Mouse (Mus musculus) midbrain, embryonic 12.5 days (tissue): ENCODE results near the gene Cerkl. TPM values are rescaled to one million over a fixed set of nuclear protein-coding genes. Genes with fewer than 3 reads are reported as not detected.
A peak's percentile ranks its signal among the peaks of the same experiment; 100 is the strongest.

Experiments
- ATAC-seq: fragments of 200-750 bp; cut with Nextera tagmentation; 2 replicates; pipeline ENCODE4 v1.8.0; 2017; ENCODE audit warnings: low read depth, moderate TSS enrichment, moderate library complexity; ENCODE audit not compliant: low FRiP score
- H3K27ac ChIP-seq: fragments of 300-500 bp; sonication (generic); replicated peaks from 2 replicates; pipeline ENCODE4 v1.5.1; 2016; ENCODE audit warnings: mild to moderate bottlenecking
- H3K27me3 ChIP-seq: fragments of 300-500 bp; sonication (generic); 2 replicates; pipeline ENCODE4 v1.6.1; 2016; ENCODE audit warnings: mild to moderate bottlenecking
- H3K36me3 ChIP-seq: fragments of 300-500 bp; sonication (generic); 2 replicates; pipeline ENCODE4 v1.6.1; 2016
- H3K4me1 ChIP-seq: fragments of 300-500 bp; sonication (generic); 2 replicates; pipeline ENCODE4 v1.6.1; 2016
- H3K4me2 ChIP-seq: fragments of 300-500 bp; sonication (generic); replicated peaks from 2 replicates; pipeline ENCODE4 v1.6.1; 2016; ENCODE audit warnings: mild to moderate bottlenecking, moderate library complexity
- H3K4me3 ChIP-seq: fragments of 300-500 bp; sonication (generic); 2 replicates; pipeline ENCODE4 v1.5.1; 2016; ENCODE audit warnings: mild to moderate bottlenecking
- H3K9ac ChIP-seq: fragments of 300-500 bp; sonication (generic); replicated peaks from 2 replicates; pipeline ENCODE4 v1.6.1; 2016; ENCODE audit warnings: mild to moderate bottlenecking, moderate library complexity
- H3K9me3 ChIP-seq: fragments of 300-500 bp; sonication (generic); 2 replicates; pipeline ENCODE4 v1.6.1; 2016; ENCODE audit warnings: mild to moderate bottlenecking
- WGBS: fragments of 180-500 bp; shearing (Covaris S2); methylation state at CpG from one replicate; pipeline ENCODE4 v1.1.7; 2016; 5-methylcytosine and 5-hydroxymethylcytosine counted together
- polyA plus RNA-seq: library from polyadenylated mRNA; unstranded; fragments of >200 nt; fragmentation: Nextera tagmentation; extraction: Ambion mirVana; gene quantifications from 2 replicates; pipeline ENCODE4 v1.2.1, GENCODE M21; 2016

Gene Cerkl
- polyA plus RNA-seq, 1 experiment from 2014 or later = 2.6 TPM

GRCm38 (mm10) chr2:79430061-79430460 lies 26.5 kb downstream of the Cerkl start:
- Histone ChIP-seq H3K4me3 (no peak overlapping the region), H3K9me3 (no peaks in the 10 kb centered on the region), H3K27ac (no peak overlapping the region), H3K4me1 (peaks cover 8% of the 10 kb centered on the region), H3K36me3 (no peaks in the 10 kb centered on the region), H3K9ac (no peak overlapping the region), H3K27me3 (peaks cover 31% of the 10 kb centered on the region), H3K4me2 (no peak overlapping the region)
- ATAC-seq = no peak

GRCm38 (mm10) chr2:79429650-79430049 lies 26.9 kb downstream of the Cerkl start:
- Histone ChIP-seq H3K4me1 (peaks cover 8% of the 10 kb centered on the region), H3K27me3 (peaks cover 31% of the 10 kb centered on the region), H3K9me3 (no peaks in the 10 kb centered on the region), H3K4me3 (no peak overlapping the region), H3K36me3 (no peaks in the 10 kb centered on the region), H3K4me2 (no peak overlapping the region), H3K9ac (no peak overlapping the region), H3K27ac (no peak overlapping the region)
- ATAC-seq = peak; percentile 25; the same call in 1 of the 2 replicates
- 5% methylated on average over 6 of the region's 6 CpGs for WGBS

- Histone ChIP-seq H3K4me2 (peak overlapping the region; percentile 85), H3K9ac (no peak overlapping the region), H3K27me3 (peaks cover 31% of the 10 kb centered on the region), H3K9me3 (no peaks in the 10 kb centered on the region), H3K27ac (no peak overlapping the region), H3K36me3 (no peaks in the 10 kb centered on the region), H3K4me1 (peaks cover 8% of the 10 kb centered on the region), H3K4me3 (peak overlapping the region; percentile 46)
- ATAC-seq = peak; percentile 45; the same call in 1 of the 2 replicates
- 13% methylated on average over 7 of the region's 7 CpGs for WGBS
Observed at GRCm38 (mm10) chr2:79429108-79429507, 27.5 kb downstream of the Cerkl start.

GRCm38 (mm10) chr2:79428569-79429104 lies 27.9 kb downstream of the Cerkl start:
- Histone ChIP-seq H3K9ac (peak overlapping the region; percentile 61; the same call in 1 of the 2 replicates), H3K9me3 (no peaks in the 10 kb centered on the region), H3K4me3 (peak overlapping the region; percentile 46), H3K27me3 (peaks cover 31% of the 10 kb centered on the region), H3K4me1 (peaks cover 8% of the 10 kb centered on the region), H3K27ac (no peak overlapping the region), H3K36me3 (no peaks in the 10 kb centered on the region), H3K4me2 (peak overlapping the region; percentile 85)
- ATAC-seq = peak; percentile 78
- 0% methylated on average over 27 of the region's 35 CpGs for WGBS

GRCm38 (mm10) chr2:79428022-79428421 lies 28.6 kb downstream of the Cerkl start:
- Histone ChIP-seq H3K4me2 (no peak overlapping the region), H3K9me3 (no peaks in the 10 kb centered on the region), H3K4me3 (no peak overlapping the region), H3K27me3 (peaks cover 31% of the 10 kb centered on the region), H3K27ac (no peak overlapping the region), H3K9ac (no peak overlapping the region), H3K36me3 (no peaks in the 10 kb centered on the region), H3K4me1 (peaks cover 8% of the 10 kb centered on the region)
- 33% methylated on average over 6 of the region's 6 CpGs for WGBS
- no peak for ATAC-seq

GRCm38 (mm10) chr2:79421696-79422095 lies 34.9 kb downstream of the Cerkl start:
- H3K27me3 ChIP-seq = no peaks in the 10 kb centered on the region
- no peak overlapping the region for H3K4me3 ChIP-seq
- H3K9ac ChIP-seq = no peak overlapping the region
- H3K36me3 ChIP-seq = no peaks in the 10 kb centered on the region
- H3K27ac ChIP-seq = no peak overlapping the region
- H3K4me1 ChIP-seq = no peaks in the 10 kb centered on the region; the same call in 1 of the 2 replicates
- peak; percentile 80 for ATAC-seq
- WGBS = 28% methylated on average over 6 of the region's 6 CpGs
- no peak overlapping the region for H3K4me2 ChIP-seq
- no peaks in the 10 kb centered on the region for H3K9me3 ChIP-seq

GRCm38 (mm10) chr2:79414505-79414904 lies 42.1 kb downstream of the Cerkl start:
- Histone ChIP-seq H3K27me3 (no peaks in the 10 kb centered on the region), H3K9ac (no peak overlapping the region), H3K27ac (no peak overlapping the region), H3K4me1 (no peaks in the 10 kb centered on the region), H3K4me3 (no peak overlapping the region), H3K36me3 (no peaks in the 10 kb centered on the region), H3K4me2 (no peak overlapping the region), H3K9me3 (no peaks in the 10 kb centered on the region)
- WGBS = 77% methylated on average over 7 of the region's 7 CpGs
- ATAC-seq = no peak

GRCm38 (mm10) chr2:79410903-79411255 lies 45.7 kb downstream of the Cerkl start:
- 88% methylated on average over 3 of the region's 3 CpGs for WGBS
- Histone ChIP-seq H3K27ac (no peak overlapping the region), H3K36me3 (no peaks in the 10 kb centered on the region), H3K9me3 (no peaks in the 10 kb centered on the region), H3K9ac (no peak overlapping the region), H3K4me2 (no peak overlapping the region), H3K4me3 (no peak overlapping the region), H3K27me3 (no peaks in the 10 kb centered on the region), H3K4me1 (no peaks in the 10 kb centered on the region)
- ATAC-seq = no peak

GRCm38 (mm10) chr2:79410247-79410902 lies 46.2 kb downstream of the Cerkl start:
- no peak overlapping the region for H3K4me3 ChIP-seq
- H3K4me2 ChIP-seq = no peak overlapping the region
- no peak for ATAC-seq
- H3K4me1 ChIP-seq = no peaks in the 10 kb centered on the region
- no peaks in the 10 kb centered on the region for H3K9me3 ChIP-seq
- no peaks in the 10 kb centered on the region for H3K27me3 ChIP-seq
- H3K9ac ChIP-seq = no peak overlapping the region
- no peak overlapping the region for H3K27ac ChIP-seq
- 55% methylated on average over 15 of the region's 15 CpGs for WGBS
- H3K36me3 ChIP-seq = no peaks in the 10 kb centered on the region

- Histone ChIP-seq H3K27ac (no peak overlapping the region), H3K9me3 (no peaks in the 10 kb centered on the region), H3K36me3 (no peaks in the 10 kb centered on the region), H3K4me1 (no peaks in the 10 kb centered on the region), H3K9ac (no peak overlapping the region), H3K4me3 (no peak overlapping the region), H3K27me3 (no peaks in the 10 kb centered on the region), H3K4me2 (no peak overlapping the region)
- no peak for ATAC-seq
- WGBS = 78% methylated on average over 5 of the region's 5 CpGs
Observed at GRCm38 (mm10) chr2:79405661-79406405, 50.8 kb downstream of the Cerkl start.

- Histone ChIP-seq H3K4me3 (no peak overlapping the region), H3K27ac (peak overlapping the region; percentile 70; the same call in 1 of the 2 replicates), H3K36me3 (no peaks in the 10 kb centered on the region), H3K27me3 (no peaks in the 10 kb centered on the region), H3K9me3 (no peaks in the 10 kb centered on the region), H3K9ac (no peak overlapping the region), H3K4me2 (no peak overlapping the region), H3K4me1 (peaks cover 14% of the 10 kb centered on the region)
- WGBS = 55% methylated on average over 4 of the region's 4 CpGs
- no peak for ATAC-seq
Observed at GRCm38 (mm10) chr2:79400045-79400444, 56.5 kb downstream of the Cerkl start.

GRCm38 (mm10) chr2:79399234-79400000 lies 57.2 kb downstream of the Cerkl start:
- peak overlapping the region; percentile 70 for H3K27ac ChIP-seq
- WGBS = 29% methylated on average over 8 of the region's 8 CpGs
- H3K4me1 ChIP-seq = peaks cover 14% of the 10 kb centered on the region
- no peak overlapping the region for H3K4me3 ChIP-seq
- no peaks in the 10 kb centered on the region for H3K27me3 ChIP-seq
- no peak overlapping the region for H3K9ac ChIP-seq
- no peaks in the 10 kb centered on the region for H3K36me3 ChIP-seq
- H3K4me2 ChIP-seq = peak overlapping the region; percentile 10; the same call in 1 of the 2 replicates
- ATAC-seq = peak; percentile 82
- no peaks in the 10 kb centered on the region for H3K9me3 ChIP-seq
